Mouse (Mus musculus) stomach, embryonic 16.5 days (tissue): Measurements from ENCODE around the gene Grip1. TPM values are rescaled to one million over a fixed set of nuclear protein-coding genes. Genes with fewer than 3 reads are reported as not detected.

Experiments
- ATAC-seq: fragments of 200-750 bp; cut with Nextera tagmentation; 2 replicates; pipeline ENCODE4 v1.8.0; 2017; ENCODE audit warnings: moderate number of reproducible peaks, moderate TSS enrichment; ENCODE audit not compliant: insufficient read depth, low FRiP score
- H3K27ac ChIP-seq: fragments of 300-500 bp; sonication (generic); 2 replicates; pipeline ENCODE4 v1.5.1; 2014; ENCODE audit warnings: low read length
- H3K27me3 ChIP-seq: fragments of 300-500 bp; sonication (generic); 2 replicates; pipeline ENCODE4 v1.6.1; 2014; ENCODE audit warnings: low read length, control low read depth, mixed read lengths; ENCODE audit not compliant: control insufficient read depth, insufficient read depth
- H3K36me3 ChIP-seq: fragments of 300-500 bp; sonication (generic); 2 replicates; pipeline ENCODE4 v1.6.1; 2014; ENCODE audit warnings: low read length; ENCODE audit not compliant: control insufficient read depth, insufficient read depth
- H3K4me1 ChIP-seq: fragments of 300-500 bp; sonication (generic); 2 replicates; pipeline ENCODE4 v1.6.1; 2014; ENCODE audit warnings: low read length, control low read depth, mixed read lengths; ENCODE audit not compliant: control insufficient read depth, insufficient read depth
- H3K4me2 ChIP-seq: fragments of 300-500 bp; sonication (generic); 2 replicates; pipeline ENCODE4 v1.6.1; 2014; ENCODE audit warnings: low read depth, low read length, mixed read lengths
- H3K4me3 ChIP-seq: fragments of 300-500 bp; sonication (generic); replicated peaks from 2 replicates; pipeline ENCODE4 v1.5.1; 2014; ENCODE audit warnings: mild to moderate bottlenecking, low read length
- H3K9ac ChIP-seq: fragments of 300-500 bp; sonication (generic); 2 replicates; pipeline ENCODE4 v1.6.1; 2014; ENCODE audit warnings: low read length
- H3K9me3 ChIP-seq: fragments of 300-500 bp; sonication (generic); replicated peaks from 2 replicates; pipeline ENCODE4 v1.6.1; 2016; ENCODE audit warnings: low read length, control low read depth; ENCODE audit not compliant: control insufficient read depth
- WGBS: fragments of 180-500 bp; shearing (Covaris S2); extraction: QIAGEN DNeasy Blood & Tissue Kit; methylation state at CpG from one replicate; pipeline ENCODE4 v1.1.7; 2014; 5-methylcytosine and 5-hydroxymethylcytosine counted together
- polyA plus RNA-seq: library from polyadenylated mRNA; unstranded; fragments of >200 nt; fragmentation: Nextera tagmentation; extraction: Ambion mirVana; gene quantifications from 2 replicates; pipeline ENCODE4 v1.2.1, GENCODE M21; 2015

The Grip1 gene
- polyA plus RNA-seq, 1 experiment from 2014 or later = 1.8 TPM

DNA sequence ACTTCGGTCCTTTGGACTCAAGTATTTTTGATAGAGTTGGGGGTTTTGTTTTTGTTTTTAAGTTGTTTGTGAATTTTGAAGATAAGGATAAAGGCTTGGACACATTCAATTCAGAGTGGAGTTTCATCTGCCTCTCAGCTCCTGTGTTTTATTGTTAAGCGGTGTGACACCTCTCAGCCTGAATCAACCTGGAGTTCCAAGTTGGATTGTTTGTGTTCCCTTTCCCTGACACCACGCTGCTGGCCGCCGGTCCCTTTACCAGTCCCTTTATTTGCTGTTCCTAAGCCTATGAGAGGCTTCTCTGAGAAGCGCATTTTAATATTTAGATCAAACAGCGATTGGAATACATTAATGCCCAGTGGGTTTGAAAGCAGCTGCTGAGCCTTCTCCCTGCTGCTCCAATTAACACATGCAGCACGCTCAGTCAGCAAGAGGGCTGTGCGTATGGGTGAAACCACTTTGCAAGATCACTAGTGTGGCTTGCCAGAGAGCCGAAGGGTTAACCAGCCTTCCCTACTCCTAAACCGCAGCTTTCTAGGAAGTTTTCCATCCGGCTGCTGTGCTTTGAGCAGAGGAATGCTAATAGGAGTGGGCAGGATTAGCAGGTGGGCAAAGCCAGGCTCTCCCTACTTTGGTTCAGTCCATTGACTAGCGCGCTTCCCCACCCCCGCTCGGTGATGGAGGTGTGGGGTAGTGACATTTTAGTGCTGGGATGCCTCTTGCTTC is 237.9 kb downstream of the Grip1 start:
- Histone ChIP-seq H3K4me3 (peak overlapping the region; percentile 39), H3K27ac (no peak overlapping the region), H3K36me3 (no peaks in the 10 kb centered on the region), H3K9me3 (no peaks in the 10 kb centered on the region), H3K9ac (no peak overlapping the region), H3K27me3 (peaks cover 7% of the 10 kb centered on the region; the same call in 1 of the 2 replicates), H3K4me2 (peak overlapping the region; percentile 60), H3K4me1 (peaks cover 3% of the 10 kb centered on the region; the same call in 1 of the 2 replicates)
- no peak for ATAC-seq
- 5% methylated on average over 16 of the region's 16 CpGs for WGBS

DNA sequence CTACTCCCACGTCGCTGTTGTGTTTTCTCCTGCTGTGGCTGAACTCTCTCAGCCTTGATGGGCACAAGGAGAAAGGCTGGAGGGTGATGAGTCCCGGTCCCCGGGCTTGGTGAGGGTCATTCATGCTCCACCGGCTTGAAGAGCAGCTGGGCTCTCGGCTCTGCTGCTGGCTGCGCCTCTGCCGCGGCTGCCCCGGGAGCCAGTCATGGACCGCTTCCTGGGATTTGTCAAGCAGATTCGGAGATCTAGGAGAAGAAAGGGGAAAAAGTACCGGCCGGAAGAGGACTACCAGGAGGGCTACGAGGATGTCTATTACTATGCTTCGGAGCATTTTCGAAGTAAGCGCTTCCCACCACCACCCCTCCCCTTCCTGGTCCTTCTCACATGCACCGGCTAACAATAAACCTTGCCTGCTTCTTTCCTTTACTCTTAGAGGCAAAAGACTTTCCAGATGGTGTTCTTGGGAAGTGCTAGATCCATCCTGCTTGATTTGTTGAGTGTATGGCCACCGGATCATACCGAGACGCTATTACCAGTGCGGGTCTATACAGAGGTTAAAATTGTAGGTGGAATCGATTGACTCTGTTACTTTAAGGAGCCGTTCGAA is 238.8 kb downstream of the Grip1 start:
- Histone ChIP-seq H3K4me2 (peak overlapping the region; percentile 60), H3K9me3 (no peaks in the 10 kb centered on the region), H3K27ac (no peak overlapping the region), H3K9ac (no peak overlapping the region), H3K4me3 (peak overlapping the region; percentile 39), H3K27me3 (peaks cover 7% of the 10 kb centered on the region; the same call in 1 of the 2 replicates), H3K4me1 (peaks cover 3% of the 10 kb centered on the region; the same call in 1 of the 2 replicates), H3K36me3 (no peaks in the 10 kb centered on the region)
- 4% methylated on average over 26 of the region's 26 CpGs for WGBS
- no peak for ATAC-seq

DNA sequence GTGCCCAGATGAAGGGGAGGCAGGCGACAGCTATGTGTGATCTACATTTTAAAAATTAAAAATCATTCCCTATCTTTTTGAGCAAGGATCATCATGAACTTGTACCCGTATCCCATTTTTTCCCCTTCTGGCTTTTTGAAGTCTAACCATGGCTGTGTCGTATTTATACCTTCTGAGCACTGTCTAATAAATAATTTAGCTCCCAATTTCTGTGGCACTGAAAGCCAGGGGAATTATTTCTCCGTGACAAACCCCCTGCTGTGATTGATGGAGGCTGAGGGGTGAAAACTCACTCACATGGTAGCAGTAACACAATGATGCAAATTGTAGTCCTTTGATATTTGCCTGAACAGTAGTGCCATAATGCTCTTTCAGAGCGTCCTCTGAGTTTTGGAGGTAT is 239.8 kb downstream of the Grip1 start:
- Histone ChIP-seq H3K4me2 (no peak overlapping the region), H3K36me3 (no peaks in the 10 kb centered on the region), H3K27me3 (peaks cover 7% of the 10 kb centered on the region; the same call in 1 of the 2 replicates), H3K27ac (no peak overlapping the region), H3K9ac (no peak overlapping the region), H3K4me3 (no peak overlapping the region), H3K4me1 (peaks cover 3% of the 10 kb centered on the region; the same call in 1 of the 2 replicates), H3K9me3 (no peaks in the 10 kb centered on the region)
- no peak for ATAC-seq
- 67% methylated on average over 5 of the region's 5 CpGs for WGBS

DNA sequence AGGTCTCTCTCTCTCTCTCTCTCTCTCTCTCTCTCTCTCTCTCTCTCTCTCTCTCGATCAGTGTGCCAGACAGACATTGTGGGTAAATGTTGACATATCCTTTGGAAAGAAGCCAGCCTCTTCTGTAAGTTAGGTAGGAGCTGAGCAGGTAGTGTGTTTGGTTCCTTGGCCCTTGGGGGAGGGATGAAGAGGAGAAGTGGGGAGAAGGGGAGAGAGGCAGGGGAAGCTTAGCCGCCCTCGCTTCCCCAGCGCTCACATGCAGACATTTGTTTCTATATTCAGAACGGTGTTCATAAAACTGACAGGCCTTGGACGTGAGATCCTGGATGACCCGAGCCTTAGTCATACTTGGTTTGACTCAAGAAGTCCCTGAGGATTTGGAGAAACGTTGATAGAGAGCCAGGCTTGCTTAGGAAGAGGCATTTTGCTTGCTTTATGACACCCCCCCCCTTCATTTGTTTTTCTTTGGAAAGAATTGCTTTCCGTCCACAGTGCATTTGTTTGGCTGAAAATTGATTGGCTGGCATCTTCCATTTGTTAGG is 243.7 kb downstream of the Grip1 start:
- H3K9ac ChIP-seq = no peak overlapping the region
- 43% methylated on average over 9 of the region's 9 CpGs for WGBS
- ATAC-seq = no peak
- no peak overlapping the region for H3K4me3 ChIP-seq
- no peak overlapping the region for H3K27ac ChIP-seq
- peaks cover 3% of the 10 kb centered on the region; the same call in 1 of the 2 replicates for H3K27me3 ChIP-seq
- H3K36me3 ChIP-seq = no peaks in the 10 kb centered on the region
- peaks cover under 1% of the 10 kb centered on the region; the same call in 1 of the 2 replicates for H3K4me1 ChIP-seq
- H3K4me2 ChIP-seq = no peak overlapping the region
- H3K9me3 ChIP-seq = no peaks in the 10 kb centered on the region

DNA sequence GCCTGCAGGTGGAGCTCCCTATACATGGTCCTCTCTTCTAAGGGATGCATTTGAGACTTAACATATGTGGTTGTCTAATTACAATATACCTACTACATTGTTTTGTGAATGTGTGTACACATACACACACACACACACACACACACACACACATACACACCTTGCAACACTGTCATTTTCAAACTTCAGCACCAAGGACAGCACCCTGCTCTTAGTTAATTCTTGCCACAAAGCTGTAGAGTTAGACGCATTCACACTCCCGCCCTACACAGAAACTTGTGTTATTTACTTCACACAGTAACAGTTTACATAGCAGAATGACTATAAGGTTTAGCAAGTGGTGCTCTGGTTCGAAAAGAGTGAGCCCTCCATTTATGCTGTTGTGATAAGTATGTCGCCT is 251.7 kb downstream of the Grip1 start:
- H3K36me3 ChIP-seq = no peaks in the 10 kb centered on the region
- 44% methylated on average over 4 of the region's 4 CpGs for WGBS

DNA sequence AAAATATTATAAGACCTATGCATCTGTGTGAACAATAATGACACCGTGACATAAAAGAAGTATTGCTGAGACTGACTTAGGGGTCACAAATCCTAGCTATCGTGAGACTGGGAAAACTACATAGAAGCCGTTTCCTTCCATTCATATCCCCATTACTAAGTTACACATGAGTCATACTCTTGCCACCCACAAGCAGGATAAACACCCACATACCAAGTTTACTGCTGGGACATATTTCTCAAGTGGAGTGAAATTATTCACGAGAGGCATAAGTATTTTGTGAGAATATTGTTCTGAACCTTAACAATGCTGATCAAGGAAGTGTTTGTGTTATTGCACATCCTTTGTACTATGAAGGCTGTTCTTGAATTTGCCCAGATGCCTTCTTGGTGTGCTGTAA is 252.7 kb downstream of the Grip1 start:
- H3K36me3 ChIP-seq = no peaks in the 10 kb centered on the region
- no peaks in the 10 kb centered on the region for H3K9me3 ChIP-seq
- H3K9ac ChIP-seq = no peak overlapping the region
- H3K4me3 ChIP-seq = no peak overlapping the region
- no peak for ATAC-seq
- H3K4me1 ChIP-seq = no peaks in the 10 kb centered on the region
- WGBS = 85% methylated on average over 4 of the region's 4 CpGs
- no peak overlapping the region for H3K4me2 ChIP-seq
- no peak overlapping the region for H3K27ac ChIP-seq
- no peaks in the 10 kb centered on the region for H3K27me3 ChIP-seq

More for the DNA sequence above, 251.7 kb downstream of the Grip1 start:
- Histone ChIP-seq H3K4me1 (no peaks in the 10 kb centered on the region), H3K4me3 (no peak overlapping the region), H3K9me3 (no peaks in the 10 kb centered on the region), H3K27ac (no peak overlapping the region), H3K4me2 (no peak overlapping the region), H3K27me3 (no peaks in the 10 kb centered on the region), H3K9ac (no peak overlapping the region)
- ATAC-seq = no peak

DNA sequence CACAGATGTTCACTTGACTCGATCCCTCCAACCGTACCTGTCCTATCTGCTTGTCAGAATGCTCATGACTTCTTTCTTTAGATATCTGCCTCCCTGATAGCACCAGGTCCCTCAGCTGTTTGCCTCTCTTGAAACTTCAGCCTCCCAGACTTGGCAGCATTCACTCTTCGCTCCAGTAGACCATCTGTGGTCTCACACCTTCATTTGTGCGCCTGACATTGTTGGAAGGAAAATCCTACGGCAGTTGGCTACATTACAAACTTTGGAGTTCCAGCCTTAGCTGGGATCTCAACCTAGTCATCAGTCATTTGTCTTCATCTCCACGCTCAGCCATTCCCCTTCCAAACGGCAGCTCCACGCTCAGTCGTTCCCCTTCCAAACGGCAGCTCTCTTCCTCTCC is 253.4 kb downstream of the Grip1 start:
- Histone ChIP-seq H3K27ac (no peak overlapping the region), H3K9me3 (no peaks in the 10 kb centered on the region), H3K4me3 (no peak overlapping the region), H3K4me2 (no peak overlapping the region), H3K27me3 (no peaks in the 10 kb centered on the region), H3K36me3 (no peaks in the 10 kb centered on the region), H3K9ac (no peak overlapping the region), H3K4me1 (no peaks in the 10 kb centered on the region)
- 86% methylated on average over 10 of the region's 10 CpGs for WGBS
- ATAC-seq = no peak

DNA sequence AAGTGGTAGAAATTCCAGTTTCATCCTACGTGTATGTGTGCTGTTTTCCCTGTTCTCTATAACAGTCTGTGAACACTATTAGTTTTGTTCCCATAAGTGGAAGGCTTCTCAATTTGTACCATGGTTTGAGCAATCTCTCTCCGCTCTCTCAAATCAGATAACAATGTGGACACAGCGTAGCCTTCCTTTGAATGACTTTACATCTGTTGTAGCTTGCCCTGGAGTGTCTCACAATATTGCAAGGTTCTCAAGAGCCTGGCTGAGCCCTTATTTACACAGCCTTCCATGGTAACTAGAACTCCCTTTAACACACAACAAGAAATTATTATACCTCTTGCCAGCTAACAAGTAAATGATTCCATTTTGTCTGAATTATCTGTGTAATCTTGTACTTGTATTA is 268.3 kb downstream of the Grip1 start:
- Histone ChIP-seq H3K4me2 (no peak overlapping the region), H3K27me3 (no peaks in the 10 kb centered on the region), H3K27ac (no peak overlapping the region), H3K4me3 (no peak overlapping the region), H3K4me1 (no peaks in the 10 kb centered on the region), H3K9me3 (no peaks in the 10 kb centered on the region), H3K36me3 (no peaks in the 10 kb centered on the region), H3K9ac (no peak overlapping the region)
- ATAC-seq = peak; percentile 50; the same call in 1 of the 2 replicates
- 52% methylated on average over 3 of the region's 3 CpGs for WGBS

DNA sequence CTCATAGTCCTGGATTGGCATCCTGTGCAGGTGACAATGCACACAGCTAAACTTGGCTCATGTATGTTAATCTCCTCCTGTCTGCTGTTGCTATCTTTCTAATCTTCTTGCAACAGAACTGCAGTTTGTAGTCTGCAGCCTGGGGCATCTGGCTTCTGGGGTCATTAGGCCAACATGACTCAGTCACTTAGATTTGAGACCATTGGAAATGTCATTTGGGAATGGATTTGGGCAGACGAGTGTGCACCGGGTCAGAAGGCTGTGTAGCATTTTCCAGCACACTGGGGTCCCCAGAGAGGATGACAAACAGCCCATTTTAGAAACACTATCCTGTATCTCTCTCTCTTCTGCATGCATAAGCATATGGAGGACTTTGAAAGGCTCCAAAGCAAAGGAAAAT is 268.8 kb downstream of the Grip1 start:
- no peak for ATAC-seq

More for the DNA sequence above, 268.8 kb downstream of the Grip1 start:
- Histone ChIP-seq H3K36me3 (no peaks in the 10 kb centered on the region), H3K9me3 (no peaks in the 10 kb centered on the region), H3K9ac (no peak overlapping the region), H3K4me2 (no peak overlapping the region), H3K27ac (no peak overlapping the region), H3K4me3 (no peak overlapping the region), H3K27me3 (no peaks in the 10 kb centered on the region), H3K4me1 (no peaks in the 10 kb centered on the region)
- 40% methylated on average over 2 of the region's 2 CpGs for WGBS
